Mouse (Mus musculus) brown adipose tissue, adult 24 weeks (tissue): ENCODE measurements around the gene Epsti1. TPM values are rescaled to one million over a fixed set of nuclear protein-coding genes. Genes with fewer than 3 reads are reported as not detected.
A peak's percentile ranks its signal among the peaks of the same experiment; 100 is the strongest.
"Not testable (repeated sequence)": the region's sequence is repeated elsewhere in the genome, so short reads cannot be mapped to it uniquely, and the experiment has no call there.

Experiments used
- H3K27ac ChIP-seq: fragments of 200-500 bp; replicated peaks from 2 replicates; pipeline ENCODE4 v1.5.1; 2012; ENCODE audit warnings: low read depth, mild to moderate bottlenecking, low read length
- H3K4me1 ChIP-seq: fragments of 200-500 bp; 2 replicates; pipeline ENCODE4 v1.6.1; 2012; ENCODE audit warnings: low read length, mixed read lengths; ENCODE audit not compliant: control insufficient read depth, insufficient read depth, insufficient read length
- H3K4me3 ChIP-seq: fragments of 200-500 bp; 2 replicates; pipeline ENCODE4 v1.5.1; 2012; ENCODE audit warnings: low read depth, mild to moderate bottlenecking, low read length, moderate library complexity; ENCODE audit not compliant: insufficient read depth
- polyA plus RNA-seq: library from polyadenylated mRNA; stranded (reverse); fragments of >200 nt; gene quantifications from 2 replicates; pipeline ENCODE4 v1.2.4, GENCODE M21; 2012; ENCODE audit not compliant: missing spikeins, insufficient read depth, insufficient read length

Epsti1 gene
- 2.2 TPM in 2 replicates for polyA plus RNA-seq

- H3K4me3 ChIP-seq, result peak within 1 kb of the TSS; percentile 64
- H3K27ac ChIP-seq, result peak within 1 kb of the TSS; percentile 61
- H3K4me1 ChIP-seq, result no peaks in the 10 kb centered on the region
Measured at GRCm38 (mm10) chr14:77904171-77904762, at the start of gene Epsti1. TSS of gene Epsti1 (plus strand) at chr14:77904239.

- H3K4me1 ChIP-seq, result peaks cover 12% of the 10 kb centered on the region
- H3K27ac ChIP-seq, result no peak overlapping the region
- H3K4me3 ChIP-seq, result no peak overlapping the region
Measured at GRCm38 (mm10) chr14:77859894-77860293, 44.1 kb upstream of the Epsti1 start.

DNA sequence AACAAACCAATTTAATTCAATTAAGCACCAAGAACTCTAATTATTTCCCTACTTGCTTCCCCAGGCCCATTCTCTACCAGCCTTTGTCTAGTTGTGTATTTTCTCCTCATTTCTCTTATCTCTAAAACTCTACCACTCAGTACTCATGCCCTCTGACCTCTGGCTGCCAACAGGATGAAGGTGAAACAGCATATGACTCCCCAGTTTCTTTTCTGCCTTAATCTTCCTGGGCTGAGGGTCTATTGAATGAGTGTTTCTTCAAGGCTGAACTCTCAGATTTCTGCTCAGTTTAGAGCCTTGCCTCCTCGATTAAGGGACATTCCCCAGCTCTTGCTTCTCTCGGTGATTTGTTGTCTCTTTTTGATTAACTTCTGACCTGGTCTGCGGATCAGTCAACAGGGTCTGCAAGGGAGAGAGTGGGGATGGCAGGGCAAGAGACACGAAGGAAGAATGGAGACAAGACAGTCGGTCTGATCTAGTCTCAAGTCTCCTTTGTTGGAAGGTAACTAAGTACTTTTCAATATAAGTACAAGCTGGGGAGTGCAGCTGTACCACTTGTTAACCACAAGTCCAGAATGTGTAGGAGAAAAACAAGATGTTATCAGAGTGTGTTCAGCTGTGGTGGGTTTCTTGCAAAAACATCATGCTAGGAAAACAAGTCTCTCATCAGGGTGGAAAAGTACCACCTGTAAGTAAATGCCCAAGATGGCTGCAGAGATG, 43.0 kb upstream of the Epsti1 start:
- Histone ChIP-seq H3K4me1 (peaks cover 12% of the 10 kb centered on the region), H3K27ac (peak overlapping the region; percentile 49; the same call in 1 of the 2 replicates), H3K4me3 (no peak overlapping the region)

- Histone ChIP-seq H3K27ac (peak overlapping the region; percentile 23), H3K4me3 (no peak overlapping the region), H3K4me1 (peaks cover 17% of the 10 kb centered on the region)
Measured at GRCm38 (mm10) chr14:77864051-77864450, 40.0 kb upstream of the Epsti1 start.

DNA sequence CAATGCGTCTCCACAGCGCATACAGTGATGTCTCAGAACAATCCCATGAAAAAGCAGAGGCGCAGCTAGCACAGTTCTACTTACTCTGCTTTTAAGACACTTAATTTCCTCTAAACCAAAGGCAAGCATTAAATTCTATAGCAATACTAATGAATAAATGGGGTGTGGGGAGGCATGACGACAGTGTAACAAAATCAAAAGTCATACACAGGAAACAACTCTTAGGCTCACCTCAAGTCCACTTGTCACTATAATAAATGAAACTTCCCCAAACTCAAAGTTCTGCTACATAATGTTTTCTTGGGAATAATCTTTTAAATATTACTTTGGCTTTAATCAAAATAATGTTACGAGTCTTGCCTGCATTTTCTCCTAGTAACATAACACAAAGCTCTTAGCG, 39.5 kb upstream of the Epsti1 start:
- Histone ChIP-seq H3K4me1 (peaks cover 20% of the 10 kb centered on the region), H3K4me3 (no peak overlapping the region), H3K27ac (peak overlapping the region; percentile 23; the same call in 1 of the 2 replicates)

- no peak overlapping the region for H3K27ac ChIP-seq
- peaks cover 17% of the 10 kb centered on the region for H3K4me1 ChIP-seq
- H3K4me3 ChIP-seq, result no peak overlapping the region
Measured at GRCm38 (mm10) chr14:77867601-77868000, 36.4 kb upstream of the Epsti1 start.

GRCm38 (mm10) chr14:77870926-77871325, 33.1 kb upstream of the Epsti1 start:
- Histone ChIP-seq H3K27ac (no peak overlapping the region), H3K4me3 (no peak overlapping the region), H3K4me1 (peaks cover 11% of the 10 kb centered on the region)

DNA sequence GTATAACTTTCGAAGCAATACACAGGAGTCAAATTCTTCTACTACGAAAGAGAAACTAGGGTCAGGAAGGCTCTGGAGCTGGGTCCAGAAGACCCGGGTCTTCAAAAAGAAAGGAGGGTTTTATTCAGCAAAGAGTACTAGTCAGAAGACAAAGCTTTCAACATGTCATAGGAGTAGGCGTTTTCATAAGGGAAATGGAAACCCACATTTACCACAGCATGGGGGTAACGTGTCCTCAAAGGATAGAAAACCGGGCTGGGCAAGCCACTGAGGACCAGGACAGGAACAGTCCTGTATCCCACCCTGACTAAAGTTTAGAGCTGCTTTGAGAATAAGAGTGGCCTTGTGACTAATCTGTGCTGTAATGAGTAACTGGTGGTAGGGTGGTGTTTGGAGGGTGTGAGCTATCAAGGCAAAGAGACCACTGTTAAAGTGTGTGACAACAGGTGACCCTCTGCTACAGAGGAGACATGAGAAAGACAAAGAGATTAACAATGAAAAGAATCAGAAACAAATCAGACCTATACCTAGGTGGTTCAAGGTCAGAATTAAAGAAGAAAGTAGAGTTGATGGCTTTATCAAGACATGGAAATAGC, 32.6 kb upstream of the Epsti1 start:
- Histone ChIP-seq H3K4me3 (no peak overlapping the region), H3K27ac (0 out of 2 replicates have a peak overlapping the region, but pooled peaks have one; percentile 36), H3K4me1 (peaks cover 11% of the 10 kb centered on the region)

GRCm38 (mm10) chr14:77874304-77875241, 29.5 kb upstream of the Epsti1 start, which contains the start of gene Dnajc15:
TSS of gene Dnajc15 (minus strand) at chr14:77875125.
- Histone ChIP-seq H3K4me1 (peaks cover 3% of the 10 kb centered on the region; the same call in 1 of the 2 replicates), H3K4me3 (peak within 1 kb of the TSS; percentile 87), H3K27ac (peak within 1 kb of the TSS; percentile 91)

- peak overlapping the region; percentile 43 for H3K27ac ChIP-seq
- H3K4me1 ChIP-seq, result no peaks in the 10 kb centered on the region; the same call in 1 of the 2 replicates
- no peak overlapping the region for H3K4me3 ChIP-seq
Measured at GRCm38 (mm10) chr14:77876199-77876598, 27.8 kb upstream of the Epsti1 start.

- H3K27ac ChIP-seq, result peak overlapping the region; percentile 65; the same call in 1 of the 2 replicates
- not testable (repeated sequence) for H3K4me3 ChIP-seq, H3K4me1 ChIP-seq
Measured at GRCm38 (mm10) chr14:77877876-77878275, 26.2 kb upstream of the Epsti1 start.

- H3K27ac ChIP-seq, result no peak overlapping the region
- no peak overlapping the region for H3K4me3 ChIP-seq
- H3K4me1 ChIP-seq, result no peaks in the 10 kb centered on the region
Measured at GRCm38 (mm10) chr14:77881998-77882397, 22.0 kb upstream of the Epsti1 start.

- H3K4me3 ChIP-seq, result no peak overlapping the region
- no peak overlapping the region for H3K27ac ChIP-seq
- no peaks in the 10 kb centered on the region for H3K4me1 ChIP-seq
Measured at GRCm38 (mm10) chr14:77882669-77883068, 21.4 kb upstream of the Epsti1 start.

- Histone ChIP-seq H3K27ac (no peak overlapping the region), H3K4me3 (no peak overlapping the region), H3K4me1 (no peaks in the 10 kb centered on the region)
Measured at GRCm38 (mm10) chr14:77886376-77886775, 17.7 kb upstream of the Epsti1 start.
